8 mouse cellular contexts compared by ENCODE assay signal in genomic region chr8:126839712-126840355, GRCm38 (mm10).
DNase-seq lines count a peak whose midpoint lies in the region; ATAC-seq and TF ChIP-seq lines count a peak whose summit lies in the region.

No protein-coding gene starts in this region.

- peak overlapping the region; percentile 91 for H3K27ac ChIP-seq in embryonic facial prominence, embryonic 15.5 days (replicated peaks)
- peak overlapping the region; percentile 97 for H3K27ac ChIP-seq in heart, embryonic 11.5 days (ENCODE audit: low read depth, low read length)
- peak overlapping the region; percentile 83 for H3K27ac ChIP-seq in kidney, embryonic 14.5 days (ENCODE audit: low read depth, low read length)
- peak overlapping the region; percentile 89 for H3K27ac ChIP-seq in limb, embryonic 14.5 days (replicated peaks; ENCODE audit: low read depth, low read length)
- H3K27ac ChIP-seq in midbrain, embryonic 14.5 days (replicated peaks; ENCODE audit: low read depth, low read length) = peak overlapping the region; percentile 89

- no peak overlapping the region for H3K9ac ChIP-seq in embryonic facial prominence, embryonic 15.5 days
- no peak overlapping the region for H3K9ac ChIP-seq in heart, embryonic 11.5 days (ENCODE audit: low read depth, low read length)
- no peak overlapping the region for H3K9ac ChIP-seq in kidney, embryonic 14.5 days (ENCODE audit: low read depth, low read length)
- peak overlapping the region; percentile 44 for H3K9ac ChIP-seq in limb, embryonic 14.5 days (ENCODE audit: low read depth, low read length, severe bottlenecking)
- peak overlapping the region; percentile 43 for H3K9ac ChIP-seq in midbrain, embryonic 14.5 days (replicated peaks; ENCODE audit: low read length)

- DNase-seq in urinary bladder, postnatal 25 days (ENCODE audit: low spot score) = peak; percentile 51
- no peak for DNase-seq in urinary bladder, adult 2 months (ENCODE audit: low spot score)
- DNase-seq in limb, embryonic 14.5 days (ENCODE audit: low spot score) = peak; percentile 79
- DNase-seq in midbrain, embryonic 14.5 days = peak; percentile 83
- DNase-seq in telencephalon, adult 2 months (ENCODE audit: low read depth, low spot score) = peak; percentile 78

- H3K27me3 ChIP-seq in embryonic facial prominence, embryonic 15.5 days = no peaks in the 10 kb centered on the region
- no peaks in the 10 kb centered on the region for H3K27me3 ChIP-seq in heart, embryonic 11.5 days (ENCODE audit: control insufficient read depth, insufficient read depth, low read length)
- no peaks in the 10 kb centered on the region for H3K27me3 ChIP-seq in kidney, embryonic 14.5 days (ENCODE audit: control insufficient read depth, insufficient read depth, low read length)
- no peaks in the 10 kb centered on the region for H3K27me3 ChIP-seq in limb, embryonic 14.5 days (ENCODE audit: control insufficient read depth, insufficient read depth, low read length)
- no peaks in the 10 kb centered on the region for H3K27me3 ChIP-seq in midbrain, embryonic 14.5 days (ENCODE audit: control insufficient read depth, insufficient read depth, low read length)

- H3K4me3 ChIP-seq in embryonic facial prominence, embryonic 15.5 days (replicated peaks) = no peak overlapping the region
- H3K4me3 ChIP-seq in heart, embryonic 11.5 days (ENCODE audit: low read depth, low read length) = no peak overlapping the region
- H3K4me3 ChIP-seq in kidney, embryonic 14.5 days (ENCODE audit: low read length) = no peak overlapping the region
- no peak overlapping the region for H3K4me3 ChIP-seq in limb, embryonic 14.5 days (replicated peaks; ENCODE audit: low read length)
- H3K4me3 ChIP-seq in midbrain, embryonic 14.5 days (replicated peaks; ENCODE audit: low read depth, low read length) = no peak overlapping the region

- H3K36me3 ChIP-seq in embryonic facial prominence, embryonic 15.5 days = no peaks in the 10 kb centered on the region
- H3K36me3 ChIP-seq in heart, embryonic 11.5 days (ENCODE audit: control insufficient read depth, insufficient read depth, low read length) = no peaks in the 10 kb centered on the region
- H3K36me3 ChIP-seq in kidney, embryonic 14.5 days (ENCODE audit: control insufficient read depth, insufficient read depth, low read length) = no peaks in the 10 kb centered on the region
- H3K36me3 ChIP-seq in limb, embryonic 14.5 days (ENCODE audit: control insufficient read depth, insufficient read depth, low read length) = no peaks in the 10 kb centered on the region
- H3K36me3 ChIP-seq in midbrain, embryonic 14.5 days (ENCODE audit: control insufficient read depth, insufficient read depth, low read length) = no peaks in the 10 kb centered on the region

- TF ChIP-seq POLR2A in limb, embryonic 14.5 days (IDR thresholded peaks at IDR 0.05; ENCODE audit: borderline replicate concordance, extremely low read depth, insufficient read depth, insufficient read length) = no peak

- 12% methylated on average over 5 of the region's 5 CpGs for WGBS in embryonic facial prominence, embryonic 15.5 days
- 19% methylated on average over 5 of the region's 5 CpGs for WGBS in heart, embryonic 11.5 days (ENCODE audit: insufficient replicate concordance)
- WGBS in kidney, embryonic 14.5 days = 11% methylated on average over 5 of the region's 5 CpGs
- 18% methylated on average over 5 of the region's 5 CpGs for WGBS in limb, embryonic 14.5 days
- 13% methylated on average over 5 of the region's 5 CpGs for WGBS in midbrain, embryonic 14.5 days

- H3K4me2 ChIP-seq in embryonic facial prominence, embryonic 15.5 days (replicated peaks) = peak overlapping the region; percentile 28
- H3K4me2 ChIP-seq in heart, embryonic 11.5 days = peak overlapping the region; percentile 44
- H3K4me2 ChIP-seq in kidney, embryonic 14.5 days (replicated peaks; ENCODE audit: low read depth, low read length) = peak overlapping the region; percentile 15
- H3K4me2 ChIP-seq in limb, embryonic 14.5 days (replicated peaks; ENCODE audit: low read depth, low read length, severe bottlenecking) = peak overlapping the region; percentile 39
- peak overlapping the region; percentile 42 for H3K4me2 ChIP-seq in midbrain, embryonic 14.5 days (ENCODE audit: low read length)

- no peaks in the 10 kb centered on the region for H3K9me3 ChIP-seq in embryonic facial prominence, embryonic 15.5 days (replicated peaks)
- H3K9me3 ChIP-seq in heart, embryonic 11.5 days (replicated peaks; ENCODE audit: control insufficient read depth, low read length) = no peaks in the 10 kb centered on the region
- no peaks in the 10 kb centered on the region for H3K9me3 ChIP-seq in kidney, embryonic 14.5 days (ENCODE audit: control insufficient read depth, low read length)
- H3K9me3 ChIP-seq in limb, embryonic 14.5 days (ENCODE audit: control insufficient read depth, low read length) = no peaks in the 10 kb centered on the region
- H3K9me3 ChIP-seq in midbrain, embryonic 14.5 days (ENCODE audit: control insufficient read depth, low read length) = no peaks in the 10 kb centered on the region

- H3K4me1 ChIP-seq in embryonic facial prominence, embryonic 15.5 days = peaks cover 39% of the 10 kb centered on the region
- peaks cover 26% of the 10 kb centered on the region for H3K4me1 ChIP-seq in heart, embryonic 11.5 days (ENCODE audit: control insufficient read depth, insufficient read depth, low read length)
- peaks cover 41% of the 10 kb centered on the region for H3K4me1 ChIP-seq in kidney, embryonic 14.5 days (ENCODE audit: control insufficient read depth, insufficient read depth, low read length)
- peaks cover 30% of the 10 kb centered on the region for H3K4me1 ChIP-seq in limb, embryonic 14.5 days (ENCODE audit: control insufficient read depth, insufficient read depth, low read length)
- peaks cover 20% of the 10 kb centered on the region for H3K4me1 ChIP-seq in midbrain, embryonic 14.5 days (ENCODE audit: control insufficient read depth, insufficient read depth, low read length)

- ATAC-seq in embryonic facial prominence, embryonic 15.5 days (ENCODE audit: insufficient number of reproducible peaks, low FRiP score, low TSS enrichment, low read depth) = peak; percentile 90
- peak; percentile 82 for ATAC-seq in heart, embryonic 11.5 days (replicated peaks; ENCODE audit: insufficient number of reproducible peaks, low FRiP score, low TSS enrichment)
- ATAC-seq in kidney, embryonic 14.5 days (ENCODE audit: low FRiP score, low TSS enrichment) = peak; percentile 82
- ATAC-seq in limb, embryonic 14.5 days (ENCODE audit: low FRiP score, low read depth) = peak; percentile 86
- ATAC-seq in midbrain, embryonic 14.5 days (ENCODE audit: low FRiP score, low TSS enrichment) = peak; percentile 85

Comparison
In these comparisons a context has a peak if more than half of its experiments do, and no peak if none do; other contexts are left out.
1. H3K9ac ChIP-seq: peak in limb, embryonic 14.5 days (single experiment) and midbrain, embryonic 14.5 days (single experiment); none in embryonic facial prominence, embryonic 15.5 days (single experiment), heart, embryonic 11.5 days (single experiment) and kidney, embryonic 14.5 days (single experiment).
2. Peak in every context shown above with its lines, with median percentiles within 50 percentile points of each other: ATAC-seq, H3K27ac ChIP-seq and H3K4me2 ChIP-seq.